Mouse (Mus musculus) spleen, adult 18-20 months (tissue): Measurements from ENCODE around the gene Fdxacb1.

Experiments
- DNase-seq, 2 experiments: peaks; one replicate each; pipeline ENCODE4 v3.0.0; 2022; ENCODE audit warnings: mixed read lengths in 2 of 2

Gene Fdxacb1

GRCm38 (mm10) chr9:50809146-50809545, 41.1 kb downstream of the Fdxacb1 start:
- DNase-seq = no peak

GRCm38 (mm10) chr9:50811187-50811586, 43.2 kb downstream of the Fdxacb1 start:
- no peak for DNase-seq

- no peak for DNase-seq
These were observed 43.7 kb downstream of the Fdxacb1 start for GRCm38 (mm10) chr9:50811746-50812145.

- no peak for DNase-seq
These were observed 45.8 kb downstream of the Fdxacb1 start for GRCm38 (mm10) chr9:50813796-50814195.

- DNase-seq = no peak
These were observed 47.6 kb downstream of the Fdxacb1 start for GRCm38 (mm10) chr9:50815666-50816065.

- no peak for DNase-seq
These were observed 48.5 kb downstream of the Fdxacb1 start for GRCm38 (mm10) chr9:50816512-50816911.

GRCm38 (mm10) chr9:50818050-50818449, 50.0 kb downstream of the Fdxacb1 start:
- DNase-seq = no peak

- DNase-seq = no peak
These were observed 51.7 kb downstream of the Fdxacb1 start for GRCm38 (mm10) chr9:50819716-50820115.

- no peak for DNase-seq
These were observed 53.6 kb downstream of the Fdxacb1 start for GRCm38 (mm10) chr9:50821651-50822050.

GRCm38 (mm10) chr9:50822216-50822615, 54.2 kb downstream of the Fdxacb1 start:
- no peak for DNase-seq
